Mouse (Mus musculus) embryonic facial prominence, embryonic 13.5 days (tissue): ENCODE results near the gene Pde1a. TPM values are rescaled to one million over a fixed set of nuclear protein-coding genes. Genes with fewer than 3 reads are reported as not detected.

ENCODE experiments used
- ATAC-seq: fragments of 200-750 bp; cut with Nextera tagmentation; 2 replicates; pipeline ENCODE4 v1.8.0; 2017; ENCODE audit warnings: low read depth; ENCODE audit not compliant: insufficient number of reproducible peaks, insufficient read depth, low FRiP score, low TSS enrichment
- H3K27ac ChIP-seq: fragments of 300-500 bp; sonication (generic); 2 replicates; pipeline ENCODE4 v1.5.1; 2015; ENCODE audit warnings: moderate library complexity, mild to moderate bottlenecking, inconsistent platforms
- H3K27me3 ChIP-seq: fragments of 300-500 bp; sonication (generic); 2 replicates; pipeline ENCODE4 v1.6.1; 2015; ENCODE audit warnings: mild to moderate bottlenecking, inconsistent platforms
- H3K36me3 ChIP-seq: fragments of 300-500 bp; sonication (generic); 2 replicates; pipeline ENCODE4 v1.6.1; 2015; ENCODE audit warnings: mild to moderate bottlenecking, inconsistent platforms
- H3K4me1 ChIP-seq: fragments of 300-500 bp; sonication (generic); 2 replicates; pipeline ENCODE4 v1.6.1; 2015; ENCODE audit warnings: inconsistent platforms
- H3K4me2 ChIP-seq: fragments of 300-500 bp; sonication (generic); 2 replicates; pipeline ENCODE4 v1.6.1; 2015; ENCODE audit warnings: moderate library complexity, mild to moderate bottlenecking, inconsistent platforms
- H3K4me3 ChIP-seq: fragments of 300-500 bp; sonication (generic); 2 replicates; pipeline ENCODE4 v1.5.1; 2015; ENCODE audit warnings: mild to moderate bottlenecking, inconsistent platforms
- H3K9ac ChIP-seq: fragments of 300-500 bp; sonication (generic); 2 replicates; pipeline ENCODE4 v1.6.1; 2015; ENCODE audit warnings: mild to moderate bottlenecking, inconsistent platforms
- H3K9me3 ChIP-seq: fragments of 300-500 bp; sonication (generic); 2 replicates; pipeline ENCODE4 v1.6.1; 2016; ENCODE audit warnings: inconsistent platforms
- WGBS: fragments of 180-500 bp; shearing (Covaris S2); methylation state at CpG from one replicate; pipeline ENCODE4 v1.1.7; 2015; ENCODE audit warnings: mixed read lengths; 5-methylcytosine and 5-hydroxymethylcytosine counted together
- polyA plus RNA-seq: library from polyadenylated mRNA; unstranded; fragments of >200 nt; fragmentation: Nextera tagmentation; extraction: Ambion mirVana; gene quantifications from 2 replicates; pipeline ENCODE4 v1.2.1, GENCODE M21; 2015

Gene Pde1a
- polyA plus RNA-seq, 1 experiment from 2014 or later: 12.5 TPM

DNA sequence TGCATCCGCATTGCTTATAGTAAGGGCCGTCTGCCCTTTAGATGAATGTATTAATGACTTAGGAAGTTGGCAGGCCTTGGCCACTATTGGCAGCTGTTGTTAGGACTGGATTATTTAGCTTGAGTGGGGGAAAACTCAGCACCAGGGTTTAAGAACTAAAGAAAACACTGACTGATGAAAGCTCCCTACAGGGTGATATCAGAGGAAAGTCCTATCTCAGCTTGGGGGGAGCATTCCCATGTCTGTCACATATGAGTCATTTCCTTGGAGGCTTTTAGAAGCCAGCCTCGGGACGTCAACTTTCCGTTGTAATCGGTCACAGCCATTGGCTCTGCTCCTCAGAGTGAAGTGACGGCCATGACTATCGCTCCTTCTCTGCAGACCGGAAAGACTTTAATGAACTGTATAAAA is 146.0 kb downstream of the Pde1a start:
- H3K4me2 ChIP-seq: no peak overlapping the region
- H3K4me1 ChIP-seq: 0 out of 2 replicates have a peak, but pooled peaks cover 4% of the 10 kb centered on the region
- no peak overlapping the region for H3K9ac ChIP-seq
- H3K4me3 ChIP-seq: no peak overlapping the region
- 57% methylated on average over 9 of the region's 9 CpGs for WGBS
- no peak overlapping the region for H3K27ac ChIP-seq
- ATAC-seq: no peak
- no peaks in the 10 kb centered on the region for H3K27me3 ChIP-seq
- H3K9me3 ChIP-seq: no peaks in the 10 kb centered on the region
- no peaks in the 10 kb centered on the region for H3K36me3 ChIP-seq

DNA sequence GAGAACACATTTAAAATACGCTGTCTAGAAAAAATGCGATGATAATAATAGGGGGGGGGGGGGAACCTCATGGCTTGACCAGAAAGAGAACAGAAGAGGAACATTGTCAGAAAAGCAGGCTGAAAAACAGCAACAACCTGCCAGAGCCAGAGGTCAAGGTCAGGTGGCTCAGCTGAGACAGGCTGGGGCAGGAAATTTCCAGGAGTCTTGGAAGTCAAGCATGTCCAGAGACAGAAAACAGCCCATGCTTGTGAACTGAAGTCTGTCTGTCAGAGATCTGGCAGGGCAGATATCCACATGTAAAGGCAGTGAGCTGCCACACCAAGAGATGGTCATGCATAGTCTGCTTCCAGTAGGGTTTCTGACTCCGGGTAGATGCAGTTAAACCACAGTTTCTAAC is 147.5 kb downstream of the Pde1a start:
- Histone ChIP-seq H3K4me2 (no peak overlapping the region), H3K36me3 (no peaks in the 10 kb centered on the region), H3K9ac (no peak overlapping the region), H3K27me3 (no peaks in the 10 kb centered on the region), H3K9me3 (no peaks in the 10 kb centered on the region), H3K27ac (no peak overlapping the region), H3K4me3 (no peak overlapping the region), H3K4me1 (peaks cover 4% of the 10 kb centered on the region; the same call in 1 of the 2 replicates)
- ATAC-seq: no peak
- 92% methylated on average over 3 of the region's 3 CpGs for WGBS

DNA sequence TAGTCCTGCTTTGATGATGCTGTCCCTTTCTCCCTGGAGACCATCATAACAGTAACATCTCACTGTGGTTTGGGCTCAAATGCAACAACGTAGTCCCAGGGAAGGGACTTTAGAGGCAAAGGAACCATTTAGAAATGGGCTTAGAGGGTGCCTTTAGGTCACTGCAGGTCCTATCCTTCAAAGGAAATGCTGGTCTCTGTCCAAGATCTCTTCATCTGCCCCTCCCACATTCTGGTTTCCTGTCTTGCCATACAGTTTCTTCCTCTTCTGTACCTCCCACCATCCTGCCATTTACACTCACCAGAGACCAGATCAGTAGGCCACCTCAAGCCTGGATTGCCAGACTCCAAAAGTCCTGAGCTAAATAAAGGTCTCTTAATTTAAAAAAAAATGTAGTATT is 150.3 kb downstream of the Pde1a start:
- Histone ChIP-seq H3K4me3 (no peak overlapping the region), H3K4me1 (peaks cover 4% of the 10 kb centered on the region; the same call in 1 of the 2 replicates), H3K9ac (no peak overlapping the region), H3K27ac (no peak overlapping the region), H3K36me3 (no peaks in the 10 kb centered on the region), H3K4me2 (no peak overlapping the region), H3K27me3 (no peaks in the 10 kb centered on the region), H3K9me3 (no peaks in the 10 kb centered on the region)
- 72% methylated on average over 1 of the region's 1 CpGs for WGBS
- no peak for ATAC-seq

DNA sequence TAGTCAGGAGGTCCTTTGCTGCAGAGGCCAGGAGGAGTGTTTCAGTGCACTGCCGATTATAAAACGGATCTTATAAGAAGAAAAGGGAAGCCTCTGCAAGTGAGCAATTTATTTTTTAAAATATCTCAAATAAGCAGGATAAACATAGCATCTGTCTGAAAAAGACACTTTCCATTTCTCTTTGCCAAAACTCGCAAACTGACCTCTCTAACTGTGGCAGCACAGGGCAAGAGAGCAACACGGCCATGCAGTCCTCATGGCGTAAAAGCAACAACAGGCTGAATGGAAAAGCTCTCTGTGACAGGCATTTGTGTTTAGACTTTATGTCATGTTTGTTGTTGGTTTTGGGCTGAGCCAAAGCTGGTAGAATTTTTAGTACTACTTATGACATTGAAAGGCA is 152.0 kb downstream of the Pde1a start:
- Histone ChIP-seq H3K27ac (no peak overlapping the region), H3K36me3 (no peaks in the 10 kb centered on the region), H3K9me3 (no peaks in the 10 kb centered on the region), H3K9ac (no peak overlapping the region), H3K4me1 (no peaks in the 10 kb centered on the region; the same call in 1 of the 2 replicates), H3K4me2 (no peak overlapping the region), H3K4me3 (no peak overlapping the region), H3K27me3 (no peaks in the 10 kb centered on the region)
- WGBS: 73% methylated on average over 5 of the region's 5 CpGs
- no peak for ATAC-seq

DNA sequence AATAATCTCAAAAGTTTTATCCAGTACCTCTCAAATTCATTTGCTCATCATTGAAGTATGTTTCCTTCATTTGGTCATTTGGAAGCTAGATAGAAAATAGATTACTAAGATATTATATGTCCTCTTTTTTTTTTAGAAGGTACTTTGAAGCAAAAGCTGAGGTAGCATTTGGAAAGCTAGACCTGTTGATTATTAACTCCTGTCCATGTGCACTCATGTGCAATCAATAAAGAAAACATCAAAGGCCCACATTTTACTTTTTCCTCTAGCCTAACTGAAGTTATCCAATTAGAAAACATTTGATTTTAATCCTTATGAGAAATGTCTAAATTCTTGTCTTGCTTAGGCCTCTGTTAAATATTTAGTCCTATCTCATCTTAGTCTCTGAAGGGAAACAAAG is 153.3 kb downstream of the Pde1a start:
- no peak for ATAC-seq

DNA sequence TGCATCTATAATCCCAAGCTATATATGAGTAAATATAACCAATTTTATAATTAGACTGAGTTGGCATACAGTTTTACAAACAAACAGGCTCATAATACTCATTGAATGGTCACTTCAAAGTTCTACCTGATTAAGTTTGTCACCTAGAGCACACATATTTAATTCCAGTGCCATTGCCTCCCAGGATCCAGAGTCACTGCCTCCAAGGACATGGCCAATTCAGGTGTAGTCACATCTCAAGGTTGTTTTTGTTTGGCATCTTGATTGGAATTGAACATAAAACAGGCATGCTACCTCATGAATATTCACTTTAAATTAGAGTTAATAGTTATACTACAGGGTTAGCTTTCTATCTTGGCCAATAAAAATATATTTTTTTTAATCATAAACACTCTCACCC is 157.0 kb downstream of the Pde1a start:
- ATAC-seq: no peak
- Histone ChIP-seq H3K4me1 (no peaks in the 10 kb centered on the region; the same call in 1 of the 2 replicates), H3K36me3 (no peaks in the 10 kb centered on the region)

More for the DNA sequence above, 153.3 kb downstream of the Pde1a start:
- H3K9ac ChIP-seq: no peak overlapping the region
- H3K27ac ChIP-seq: no peak overlapping the region
- no peaks in the 10 kb centered on the region; the same call in 1 of the 2 replicates for H3K4me1 ChIP-seq
- H3K4me2 ChIP-seq: no peak overlapping the region
- no peaks in the 10 kb centered on the region for H3K36me3 ChIP-seq
- no peaks in the 10 kb centered on the region for H3K27me3 ChIP-seq
- no peak overlapping the region for H3K4me3 ChIP-seq
- no peaks in the 10 kb centered on the region for H3K9me3 ChIP-seq

DNA sequence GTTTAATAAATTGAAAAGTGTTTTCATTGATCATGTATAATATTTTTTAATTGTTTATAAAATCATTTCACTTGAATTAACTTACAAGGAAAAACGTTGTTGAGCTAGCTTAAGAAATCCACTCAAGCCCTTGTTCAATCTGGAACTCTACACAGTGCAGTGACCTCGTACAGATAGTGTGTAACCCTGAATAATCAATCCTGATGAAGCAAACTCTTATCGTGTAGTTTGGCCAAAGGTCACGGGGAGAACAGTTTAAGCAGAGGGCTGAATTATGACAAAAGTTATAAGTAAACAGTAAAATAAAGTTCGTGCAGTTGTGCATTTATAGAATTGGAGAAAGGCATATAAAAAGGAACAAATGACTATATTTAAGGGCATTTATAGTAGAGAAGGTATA is 159.7 kb downstream of the Pde1a start:
- ATAC-seq: no peak
- Histone ChIP-seq H3K27ac (no peak overlapping the region), H3K4me3 (no peak overlapping the region), H3K27me3 (no peaks in the 10 kb centered on the region), H3K4me2 (no peak overlapping the region), H3K9me3 (no peaks in the 10 kb centered on the region), H3K4me1 (no peaks in the 10 kb centered on the region), H3K9ac (no peak overlapping the region), H3K36me3 (no peaks in the 10 kb centered on the region)
- WGBS: 73% methylated on average over 5 of the region's 5 CpGs

More for the DNA sequence above, 157.0 kb downstream of the Pde1a start:
- Histone ChIP-seq H3K9ac (no peak overlapping the region), H3K4me3 (no peak overlapping the region), H3K4me2 (no peak overlapping the region), H3K27me3 (no peaks in the 10 kb centered on the region), H3K27ac (no peak overlapping the region), H3K9me3 (no peaks in the 10 kb centered on the region)

DNA sequence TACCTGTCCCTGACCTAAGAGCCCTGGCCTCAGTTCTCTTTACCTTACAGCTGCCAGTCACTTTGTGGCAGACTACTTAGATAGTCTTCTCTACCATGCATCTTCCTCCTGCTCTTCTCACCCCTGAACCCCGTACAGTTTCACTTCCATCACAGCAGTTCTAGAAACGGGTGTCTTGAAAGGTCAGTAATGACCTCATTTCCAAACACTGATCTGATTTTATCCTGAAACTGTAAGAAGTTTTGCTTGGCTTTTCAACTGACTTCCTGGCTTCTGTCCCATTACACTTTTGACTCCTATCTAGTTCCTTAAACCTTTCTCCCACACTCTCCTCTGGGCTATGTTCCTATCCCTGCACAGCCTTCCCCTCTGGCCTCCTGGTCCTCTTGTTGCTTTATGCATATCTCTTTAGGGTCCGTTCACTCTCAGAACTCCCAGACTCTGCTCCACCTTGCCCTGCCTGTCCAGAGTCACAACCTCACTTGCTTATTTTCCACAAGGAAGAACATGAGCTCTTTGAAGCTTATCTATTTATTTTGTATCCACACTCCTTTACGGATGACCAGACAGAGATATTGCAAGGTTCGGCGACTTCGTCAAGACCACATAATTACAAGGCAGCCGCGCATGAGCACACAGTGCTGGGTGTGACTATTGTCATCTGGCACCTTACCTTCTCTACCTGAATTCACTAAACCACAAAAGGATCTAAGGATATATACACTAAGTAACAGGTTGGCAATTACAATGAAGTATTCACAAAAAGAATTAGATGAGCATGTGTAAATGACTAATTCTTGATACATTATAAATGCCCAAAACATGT is 162.4 kb downstream of the Pde1a start:
- Histone ChIP-seq H3K4me3 (no peak overlapping the region), H3K36me3 (no peaks in the 10 kb centered on the region), H3K9ac (no peak overlapping the region), H3K4me1 (no peaks in the 10 kb centered on the region), H3K9me3 (no peaks in the 10 kb centered on the region), H3K4me2 (no peak overlapping the region), H3K27me3 (no peaks in the 10 kb centered on the region), H3K27ac (no peak overlapping the region)
- ATAC-seq: no peak
- 80% methylated on average over 9 of the region's 9 CpGs for WGBS

DNA sequence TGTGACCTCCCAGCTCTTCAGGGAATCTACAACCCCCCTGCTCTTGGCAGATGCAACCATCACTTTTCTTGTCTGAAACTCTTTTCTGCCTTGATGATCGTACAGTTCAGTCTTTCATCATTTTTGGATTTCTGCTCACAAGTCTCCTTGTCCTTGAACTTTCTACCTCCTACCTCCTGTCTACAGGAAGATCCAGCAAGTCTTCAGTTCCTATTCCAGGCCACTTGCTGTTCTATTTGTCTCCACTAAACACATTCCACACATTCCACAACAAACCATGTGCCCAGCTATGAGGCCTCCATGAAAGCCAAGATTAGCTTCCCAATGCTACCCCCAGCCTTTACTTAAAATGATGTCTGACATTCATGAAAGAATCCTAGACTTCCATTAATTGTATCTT is 163.2 kb downstream of the Pde1a start:
- WGBS: 82% methylated on average over 1 of the region's 1 CpGs
- no peak overlapping the region for H3K4me2 ChIP-seq
- no peaks in the 10 kb centered on the region for H3K4me1 ChIP-seq
- H3K4me3 ChIP-seq: no peak overlapping the region
- H3K9ac ChIP-seq: no peak overlapping the region
- H3K9me3 ChIP-seq: no peaks in the 10 kb centered on the region
- no peaks in the 10 kb centered on the region for H3K27me3 ChIP-seq
- no peak for ATAC-seq
- H3K36me3 ChIP-seq: no peaks in the 10 kb centered on the region
- no peak overlapping the region for H3K27ac ChIP-seq

DNA sequence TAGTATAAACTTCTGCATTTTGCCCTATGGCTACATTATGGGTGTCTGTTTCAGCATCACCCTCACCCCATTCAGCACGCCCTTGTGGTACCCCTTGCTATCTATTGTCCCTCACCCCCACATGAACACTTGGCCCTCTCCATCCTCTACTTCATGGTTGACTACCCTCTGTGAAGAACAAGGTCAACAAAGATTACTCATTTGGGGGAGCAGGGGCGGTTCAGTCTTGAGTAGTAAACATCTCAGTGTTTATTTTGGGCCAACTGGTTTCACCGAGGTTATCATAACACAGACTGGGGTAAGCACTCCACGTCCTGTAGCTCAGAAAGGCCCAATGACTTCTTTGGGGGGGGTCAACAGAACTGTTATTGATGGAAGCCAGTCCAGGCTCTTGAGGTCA is 164.3 kb downstream of the Pde1a start:
- 71% methylated on average over 4 of the region's 4 CpGs for WGBS
- ATAC-seq: no peak
- Histone ChIP-seq H3K27ac (no peak overlapping the region), H3K9me3 (no peaks in the 10 kb centered on the region), H3K4me2 (no peak overlapping the region), H3K4me3 (no peak overlapping the region), H3K4me1 (no peaks in the 10 kb centered on the region), H3K36me3 (no peaks in the 10 kb centered on the region), H3K27me3 (no peaks in the 10 kb centered on the region), H3K9ac (no peak overlapping the region)

DNA sequence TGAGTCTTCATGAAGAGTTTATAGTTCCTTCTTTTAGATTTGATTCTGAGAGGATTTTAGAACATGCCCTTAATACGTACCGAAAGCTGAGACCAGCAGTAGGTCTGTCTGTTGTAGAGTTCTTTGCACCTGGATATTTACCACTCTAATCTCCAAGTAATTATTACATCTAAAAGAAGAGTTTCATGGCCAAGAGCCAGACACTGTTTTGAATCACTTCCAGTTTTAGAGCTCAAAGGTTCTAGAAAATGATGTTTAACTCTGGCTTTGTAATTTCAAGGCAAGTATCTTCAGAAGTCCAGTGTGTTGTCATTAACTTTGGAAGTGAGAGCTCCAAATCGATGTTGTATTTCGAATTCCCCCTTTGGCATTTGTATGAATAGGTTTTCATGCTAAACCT is 167.8 kb downstream of the Pde1a start:
- Histone ChIP-seq H3K4me2 (no peak overlapping the region), H3K4me1 (no peaks in the 10 kb centered on the region), H3K27ac (no peak overlapping the region), H3K27me3 (no peaks in the 10 kb centered on the region), H3K9ac (no peak overlapping the region), H3K4me3 (no peak overlapping the region), H3K36me3 (no peaks in the 10 kb centered on the region), H3K9me3 (no peaks in the 10 kb centered on the region)
- 85% methylated on average over 4 of the region's 4 CpGs for WGBS
- no peak for ATAC-seq

DNA sequence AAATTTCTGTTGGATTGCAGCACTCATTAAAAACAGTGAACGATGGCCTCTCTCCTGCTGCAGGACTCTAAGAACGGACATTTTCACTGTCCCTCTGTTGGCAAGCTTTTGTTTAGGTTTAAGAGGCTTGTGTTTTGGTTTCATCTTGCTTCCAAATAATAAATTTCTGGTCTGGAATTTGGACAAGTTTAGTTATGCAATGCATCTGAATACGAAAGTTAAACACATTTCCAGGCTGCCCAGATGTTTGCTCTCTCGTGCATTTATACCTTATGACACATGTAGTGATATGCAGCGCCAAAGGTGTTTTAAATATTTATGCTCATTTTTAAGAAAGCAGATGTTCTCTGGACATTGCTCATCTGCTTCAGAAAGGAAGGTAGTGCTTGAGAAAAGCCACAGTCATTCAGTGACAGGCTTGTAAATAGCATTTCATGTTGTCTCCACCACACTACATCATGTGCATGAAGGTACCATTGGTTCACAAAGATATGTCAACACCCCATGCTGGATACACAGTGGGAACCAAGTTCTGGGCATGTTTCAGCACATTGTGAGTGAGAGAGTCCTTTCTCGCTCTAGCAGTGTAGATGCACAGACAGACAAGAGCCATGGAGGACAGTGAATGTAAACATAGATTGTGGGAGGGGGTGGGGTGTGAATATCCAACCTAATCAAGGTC is 171.5 kb downstream of the Pde1a start:
- 79% methylated on average over 6 of the region's 6 CpGs for WGBS
- no peak overlapping the region for H3K4me3 ChIP-seq
- H3K4me2 ChIP-seq: no peak overlapping the region
- H3K9ac ChIP-seq: no peak overlapping the region
- H3K36me3 ChIP-seq: no peaks in the 10 kb centered on the region
- no peaks in the 10 kb centered on the region for H3K27me3 ChIP-seq
- no peaks in the 10 kb centered on the region for H3K9me3 ChIP-seq
- H3K4me1 ChIP-seq: no peaks in the 10 kb centered on the region
- H3K27ac ChIP-seq: no peak overlapping the region
- no peak for ATAC-seq
